Mouse (Mus musculus) embryonic facial prominence, embryonic 13.5 days (tissue): Measurements from ENCODE around the gene Ube2i. TPM values are rescaled to one million over a fixed set of nuclear protein-coding genes. Genes with fewer than 3 reads are reported as not detected.

Experiments used
- microRNA-seq: library from miRNA; unstranded; fragments of <30 nt; microRNA quantifications from one replicate; pipeline ENCODE4, GENCODE M21; 2016
- polyA plus RNA-seq: library from polyadenylated mRNA; unstranded; fragments of >200 nt; fragmentation: Nextera tagmentation; extraction: Ambion mirVana; gene quantifications from 2 replicates; pipeline ENCODE4 v1.2.1, GENCODE M21; 2015

Gene Ube2i
- polyA plus RNA-seq, 1 experiment from 2014 or later: 713 TPM

Small RNAs within 50 kb of the gene (microRNA-seq; reads per million reads assigned to microRNA genes)
- 1.7 reads per million for gene Mir3547

Other genes with a start within 250 kb of the Ube2i start
- 15.2 and 18.4 TPM in 2 replicates for gene Tmem204, start 191.0 kb downstream of the Ube2i start, polyA plus RNA-seq
- gene Telo2, start 158.7 kb downstream of the Ube2i start, polyA plus RNA-seq: 48.1 and 53.5 TPM in 2 replicates
- 0.83 and 1.2 TPM in 2 replicates for gene Ptx4, start 153.9 kb downstream of the Ube2i start, polyA plus RNA-seq
- gene Clcn7, start 141.2 kb downstream of the Ube2i start, polyA plus RNA-seq: 26.0 and 27.8 TPM in 2 replicates
- not detected in 2 replicates for gene Ccdc154, start 112.2 kb downstream of the Ube2i start, polyA plus RNA-seq
- gene Gm38655, start 99.2 kb downstream of the Ube2i start, polyA plus RNA-seq: 0.31 TPM in 1 of 2 replicates, not detected in the other
- gene BC003965, start 90.1 kb downstream of the Ube2i start, polyA plus RNA-seq: 34.9 and 35.5 TPM in 2 replicates
- gene Unkl, start 86.2 kb downstream of the Ube2i start, polyA plus RNA-seq: 9.7 and 11.8 TPM in 2 replicates
- gene Gnptg, start 34.5 kb downstream of the Ube2i start, polyA plus RNA-seq: 33.9 and 34.3 TPM in 2 replicates
- 54.4 and 57.2 TPM in 2 replicates for gene Tsr3, start 34.5 kb downstream of the Ube2i start, polyA plus RNA-seq
- 1.8 and 2.2 TPM in 2 replicates for gene Baiap3, start 18.3 kb downstream of the Ube2i start, polyA plus RNA-seq
- 0.51 and 0.79 TPM in 2 replicates for gene Prss34, start 23.8 kb upstream of the Ube2i start, polyA plus RNA-seq
- not detected in 2 replicates for gene Prss28, start 34.0 kb upstream of the Ube2i start, polyA plus RNA-seq
- gene Prss29, start 44.0 kb upstream of the Ube2i start, polyA plus RNA-seq: not detected in 2 replicates
- 0.21 and 0.23 TPM in 2 replicates for gene Tpsab1, start 70.9 kb upstream of the Ube2i start, polyA plus RNA-seq
- 0.95 and 3.7 TPM in 2 replicates for gene Tpsb2, start 91.7 kb upstream of the Ube2i start, polyA plus RNA-seq
- 1.0 and 2.2 TPM in 2 replicates for gene Tpsg1, start 94.7 kb upstream of the Ube2i start, polyA plus RNA-seq
- 6.2 and 8.6 TPM in 2 replicates for gene Cacna1h, start 159.2 kb upstream of the Ube2i start, polyA plus RNA-seq
- not detected in 2 replicates for gene Tekt4, start 180.0 kb upstream of the Ube2i start, polyA plus RNA-seq
- 0.36 and 0.65 TPM in 2 replicates for gene Sstr5, start 222.7 kb upstream of the Ube2i start, polyA plus RNA-seq